Comparison of ENCODE assay signal across 8 mouse cellular contexts in the genomic region with DNA sequence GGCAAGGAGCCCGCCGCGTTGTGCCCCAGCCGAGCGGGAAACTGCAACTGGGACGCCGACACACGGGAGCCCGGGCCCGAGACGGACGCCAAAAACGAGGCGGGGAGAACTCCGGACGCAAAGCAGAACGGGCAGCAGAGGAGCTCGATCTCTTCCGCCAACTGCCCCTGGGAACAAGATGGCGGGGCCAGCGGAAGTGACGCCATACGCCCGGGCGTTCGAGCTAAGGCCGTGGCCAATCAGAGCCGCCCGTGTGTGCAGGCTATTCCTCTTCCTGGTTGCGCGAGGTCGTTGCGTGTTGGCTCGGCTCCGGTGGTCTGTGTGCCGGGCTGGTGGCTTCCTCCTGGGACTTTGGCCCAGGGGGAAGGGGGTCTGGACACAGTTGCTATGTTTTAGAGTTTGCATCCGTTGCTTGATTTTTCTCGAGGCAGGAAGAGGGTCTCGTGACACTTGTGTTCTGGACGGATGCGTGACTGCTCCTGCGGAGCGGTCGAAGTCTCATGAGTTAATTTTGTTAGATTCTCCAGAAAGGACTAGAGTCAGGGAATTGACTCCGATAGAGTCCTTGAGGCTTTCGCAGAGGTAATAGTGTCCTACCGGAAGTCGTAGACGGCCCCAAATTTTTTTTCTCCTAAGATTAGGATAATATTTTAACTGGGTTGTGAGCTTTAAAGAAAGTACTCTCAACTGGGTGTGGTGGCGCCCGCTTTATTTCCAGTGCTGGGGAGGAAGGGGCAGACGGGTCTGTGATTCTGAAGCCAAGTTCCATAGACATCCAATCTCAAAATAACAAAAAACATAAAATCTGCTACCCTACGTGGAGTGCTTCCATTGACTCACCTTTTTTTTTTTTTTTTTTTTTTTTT. TPM values are rescaled to one million over a fixed set of nuclear protein-coding genes. Genes with fewer than 3 reads are reported as not detected.
A peak's percentile ranks its signal among the peaks of the same experiment; 100 is the strongest.
DNase-seq lines count a peak whose midpoint lies in the region; ATAC-seq and TF ChIP-seq lines count a peak whose summit lies in the region.

Gene Prpf38b (minus strand): TSS at position 180 of the 866 bp plus-strand sequence.

- H3K27me3 ChIP-seq in embryonic facial prominence, embryonic 13.5 days = no peaks in the 10 kb centered on the region
- no peaks in the 10 kb centered on the region for H3K27me3 ChIP-seq in kidney, adult 2 months (replicated peaks; ENCODE audit: control insufficient read depth, insufficient read depth, low read length)
- H3K27me3 ChIP-seq in limb, embryonic 12.5 days = no peaks in the 10 kb centered on the region
- no peaks in the 10 kb centered on the region for H3K27me3 ChIP-seq in midbrain, embryonic 15.5 days (replicated peaks)
- H3K27me3 ChIP-seq in spleen, adult 2 months (ENCODE audit: control insufficient read depth, insufficient read depth, low read length) = no peaks in the 10 kb centered on the region

- H3K36me3 ChIP-seq in embryonic facial prominence, embryonic 13.5 days = peaks cover 16% of the 10 kb centered on the region
- H3K36me3 ChIP-seq in kidney, adult 2 months (ENCODE audit: control insufficient read depth, insufficient read depth, low read length) = peaks cover 2% of the 10 kb centered on the region
- peaks cover 16% of the 10 kb centered on the region for H3K36me3 ChIP-seq in limb, embryonic 12.5 days
- H3K36me3 ChIP-seq in midbrain, embryonic 15.5 days (replicated peaks) = 0 out of 2 replicates have a peak, but pooled peaks cover 5% of the 10 kb centered on the region
- peaks cover 16% of the 10 kb centered on the region for H3K36me3 ChIP-seq in spleen, adult 2 months (ENCODE audit: control insufficient read depth, insufficient read depth, low read length)

- TF ChIP-seq CTCF in kidney, adult 2 months (conservative IDR thresholded peaks at IDR 0.05; ENCODE audit: insufficient read depth, insufficient read length, low read depth, low read length) = no peak
- TF ChIP-seq CTCF in spleen, adult 2 months (IDR thresholded peaks at IDR 0.05; ENCODE audit: extremely low read depth, insufficient read depth, insufficient read length, insufficient replicate concordance) = no peak

- peak; percentile 97 for ATAC-seq in embryonic facial prominence, embryonic 13.5 days (ENCODE audit: insufficient number of reproducible peaks, insufficient read depth, low FRiP score, low TSS enrichment, low read depth)
- peak; percentile 96 for ATAC-seq in limb, embryonic 12.5 days (ENCODE audit: insufficient number of reproducible peaks, insufficient read depth, low FRiP score, low TSS enrichment, low read depth)
- peak; percentile 100 for ATAC-seq in midbrain, embryonic 15.5 days (replicated peaks)

- peak within 1 kb of the TSS; percentile 99 for H3K27ac ChIP-seq in embryonic facial prominence, embryonic 13.5 days
- peak within 1 kb of the TSS; percentile 97 for H3K27ac ChIP-seq in kidney, adult 2 months (ENCODE audit: insufficient read depth, low read depth, low read length)
- peak within 1 kb of the TSS; percentile 99 for H3K27ac ChIP-seq in limb, embryonic 12.5 days
- peak within 1 kb of the TSS; percentile 97 for H3K27ac ChIP-seq in midbrain, embryonic 15.5 days
- H3K27ac ChIP-seq in spleen, adult 2 months (ENCODE audit: insufficient read depth, low read length) = peak within 1 kb of the TSS; percentile 100

- peak within 1 kb of the TSS; percentile 90 for H3K4me3 ChIP-seq in embryonic facial prominence, embryonic 13.5 days
- H3K4me3 ChIP-seq in kidney, adult 2 months (ENCODE audit: insufficient read depth, low read depth, low read length) = peak within 1 kb of the TSS; percentile 81
- peak within 1 kb of the TSS; percentile 96 for H3K4me3 ChIP-seq in limb, embryonic 12.5 days (replicated peaks)
- peak within 1 kb of the TSS; percentile 99 for H3K4me3 ChIP-seq in midbrain, embryonic 15.5 days
- peak within 1 kb of the TSS; percentile 93 for H3K4me3 ChIP-seq in spleen, adult 2 months (ENCODE audit: extremely low read depth, insufficient read depth, insufficient read length)

- H3K9me3 ChIP-seq in embryonic facial prominence, embryonic 13.5 days = no peaks in the 10 kb centered on the region
- no peaks in the 10 kb centered on the region for H3K9me3 ChIP-seq in limb, embryonic 12.5 days
- no peaks in the 10 kb centered on the region for H3K9me3 ChIP-seq in midbrain, embryonic 15.5 days

- under 1% methylated on average over 53 of the region's 53 CpGs for WGBS in embryonic facial prominence, embryonic 13.5 days
- WGBS in kidney, adult 2 months = under 1% methylated on average over 53 of the region's 53 CpGs
- 2% methylated on average over 53 of the region's 53 CpGs for WGBS in limb, embryonic 12.5 days
- 1% methylated on average over 53 of the region's 53 CpGs for WGBS in midbrain, embryonic 15.5 days
- WGBS in spleen, adult 2 months = 1% methylated on average over 53 of the region's 53 CpGs

- TF ChIP-seq POLR2A in kidney, adult 2 months (IDR thresholded peaks at IDR 0.05; ENCODE audit: low read depth, low read length) = peak; percentile 62
- peak; percentile 86 for TF ChIP-seq POLR2A in spleen, adult 2 months (IDR thresholded peaks at IDR 0.05; ENCODE audit: low read depth, low read length)

- peaks cover 20% of the 10 kb centered on the region for H3K4me1 ChIP-seq in embryonic facial prominence, embryonic 13.5 days
- H3K4me1 ChIP-seq in kidney, adult 2 months (ENCODE audit: control insufficient read depth, insufficient read depth, low read length) = peaks cover 11% of the 10 kb centered on the region
- H3K4me1 ChIP-seq in limb, embryonic 12.5 days (replicated peaks) = peaks cover 14% of the 10 kb centered on the region
- peaks cover 27% of the 10 kb centered on the region for H3K4me1 ChIP-seq in midbrain, embryonic 15.5 days
- peaks cover 6% of the 10 kb centered on the region for H3K4me1 ChIP-seq in spleen, adult 2 months (ENCODE audit: control insufficient read depth, insufficient read depth, insufficient read length)

- peak within 1 kb of the TSS; percentile 96 for H3K9ac ChIP-seq in embryonic facial prominence, embryonic 13.5 days
- H3K9ac ChIP-seq in limb, embryonic 12.5 days (replicated peaks) = peak within 1 kb of the TSS; percentile 92
- peak within 1 kb of the TSS; percentile 89 for H3K9ac ChIP-seq in midbrain, embryonic 15.5 days

- peak; percentile 97 for DNase-seq in 3134 (ENCODE audit: extremely low read depth, insufficient read length, low spot score)
- peak; percentile 97 to 98 for DNase-seq in adrenal gland, postnatal 36 days
- DNase-seq in heart, adult 18-20 months = peak; percentile 96 to 97
- peak; percentile 97 for DNase-seq in kidney, adult 2 months
- peak; percentile 92 to 94 for DNase-seq in spleen, adult 2 months (ENCODE audit: low read depth in 1 of 2, low spot score in 2 of 2)

- H3K4me2 ChIP-seq in embryonic facial prominence, embryonic 13.5 days = peak within 1 kb of the TSS; percentile 93
- peak within 1 kb of the TSS; percentile 96 for H3K4me2 ChIP-seq in limb, embryonic 12.5 days
- H3K4me2 ChIP-seq in midbrain, embryonic 15.5 days = peak within 1 kb of the TSS; percentile 78

RNA-seq across cellular contexts. Expression of gene Prpf38b, which starts in this region (rescaled TPM):
- total RNA-seq in adrenal gland, postnatal 36 days (2021) = 10 to 100 TPM; 42.2 to 64.7 TPM
- polyA plus RNA-seq in embryonic facial prominence, embryonic 13.5 days (2015; fragmentation: Nextera tagmentation; extraction: Ambion mirVana) = 95.3 and 111 TPM in 2 replicates
- total RNA-seq in heart, adult 18-20 months (2021) = 10 to 100 TPM; 16.7 to 19.3 TPM
- polyA plus RNA-seq in kidney, adult 2 months (2012; rRNA removed) = 19.7 and 31.5 TPM in 2 replicates
- 89.4 and 98.9 TPM in 2 replicates for polyA plus RNA-seq in limb, embryonic 12.5 days (2016; fragmentation: Nextera tagmentation; extraction: Ambion mirVana)
- polyA plus RNA-seq in midbrain, embryonic 15.5 days (2015; fragmentation: Nextera tagmentation; extraction: Ambion mirVana) = 55.8 TPM in 2 replicates
- 61.4 and 111 TPM in 2 replicates for polyA plus RNA-seq in spleen, adult 2 months (2012; rRNA removed)

Comparison
In these comparisons a context has a peak if more than half of its experiments do, and no peak if none do; other contexts are left out.
1. Peak in every context shown above with its lines: DNase-seq, ATAC-seq, H3K4me3 ChIP-seq and H3K27ac ChIP-seq.